In genomic region chr9:64995464-64995863, GRCm38 (mm10) we compare ENCODE assay signal across 9 mouse cellular contexts. TPM values are rescaled to one million over a fixed set of nuclear protein-coding genes. Genes with fewer than 3 reads are reported as not detected.
DNase-seq lines count a peak whose midpoint lies in the region; ATAC-seq and TF ChIP-seq lines count a peak whose summit lies in the region.
"Not testable (repeated sequence)": the region's sequence is repeated elsewhere in the genome, so short reads cannot be mapped to it uniquely, and the experiment has no call there.
"Had no signal": no experiment of that assay in that cellular context is flagged by ENCODE, and none has a peak within 500 bp of the region (broad histone marks: within the 10 kb centered on the region; RNA-seq: fewer than 3 reads in every experiment).

No protein-coding gene starts in this region.

- not testable (repeated sequence) for H3K4me3 ChIP-seq in hindbrain, postnatal 0 days (ENCODE audit: low read length); layer of hippocampus, adult 2 months; lung, postnatal 0 days (ENCODE audit: low read depth, low read length)

- peaks cover 38% of the 10 kb centered on the region for H3K36me3 ChIP-seq in hindbrain, postnatal 0 days (ENCODE audit: insufficient read depth, low read length)
- peaks cover 28% of the 10 kb centered on the region; the same call in 1 of the 2 replicates for H3K36me3 ChIP-seq in lung, postnatal 0 days (ENCODE audit: insufficient read depth, low read length)

- H3K4me2 ChIP-seq in hindbrain, postnatal 0 days (ENCODE audit: low read depth, low read length); lung, postnatal 0 days (replicated peaks; ENCODE audit: low read depth, low read length): not testable (repeated sequence)

- 100% methylated on average over 1 of the region's 1 CpGs for WGBS in hindbrain, postnatal 0 days
- WGBS in lung, postnatal 0 days, result 74% methylated on average over 1 of the region's 1 CpGs

- H3K4me1 ChIP-seq in hindbrain, postnatal 0 days (ENCODE audit: insufficient read depth, low read length); lung, postnatal 0 days (ENCODE audit: insufficient read depth, low read depth, low read length): not testable (repeated sequence)

- peak; percentile 30; the same call in 1 of the 2 replicates for TF ChIP-seq CTCF in hindbrain, postnatal 0 days (IDR thresholded peaks at IDR 0.05; ENCODE audit: low read depth)
- TF ChIP-seq CTCF in layer of hippocampus, adult 2 months (conservative IDR thresholded peaks at IDR 0.05), result peak; percentile 69
- peak; percentile 16; the same call in 1 of the 2 replicates for TF ChIP-seq CTCF in lung, postnatal 0 days (IDR thresholded peaks at IDR 0.05)

- not testable (repeated sequence) for H3K9ac ChIP-seq in hindbrain, postnatal 0 days (replicated peaks; ENCODE audit: low read length); lung, postnatal 0 days (replicated peaks; ENCODE audit: low read depth)

- not testable (repeated sequence) for TF ChIP-seq EP300 in lung, postnatal 0 days (IDR thresholded peaks at IDR 0.05)

- H3K27me3 ChIP-seq in hindbrain, postnatal 0 days (ENCODE audit: insufficient read depth, low read length); lung, postnatal 0 days (replicated peaks; ENCODE audit: insufficient read depth, low read length): not testable (repeated sequence)

- DNase-seq in NIH3T3 (ENCODE audit: low read depth), result peak; percentile 11
- DNase-seq in heart, adult 11 months, result peak; percentile 76
- not testable (repeated sequence) for DNase-seq in hindbrain, postnatal 0 days (ENCODE audit: low spot score); layer of hippocampus, adult 2 months (ENCODE audit: low spot score in 2 of 2); lung, postnatal 0 days (ENCODE audit: low spot score)

- ATAC-seq in hindbrain, postnatal 0 days; lung, postnatal 0 days: not testable (repeated sequence)

- not testable (repeated sequence) for H3K27ac ChIP-seq in hindbrain, postnatal 0 days; layer of hippocampus, adult 2 months; lung, postnatal 0 days (ENCODE audit: low read length)

- not testable (repeated sequence) for H3K9me3 ChIP-seq in hindbrain, postnatal 0 days (ENCODE audit: low read length); lung, postnatal 0 days (ENCODE audit: low read length)

RNA-seq across cellular contexts. Expression of gene Hacd3, which starts 26.0 kb away (rescaled TPM):
- 191 and 204 TPM in 2 replicates for total RNA-seq in hindbrain, postnatal 0 days (2014; rRNA removed)
- polyA plus RNA-seq in hindbrain, postnatal 0 days (2015; fragmentation: Nextera tagmentation; extraction: Ambion mirVana), result 193 and 205 TPM in 2 replicates
- total RNA-seq in layer of hippocampus, adult 2 months (2021), result 100 to 1,000 TPM; 149 to 156 TPM
- polyA plus RNA-seq in lung, postnatal 0 days (2015; fragmentation: Nextera tagmentation; extraction: Ambion mirVana), result 88.4 and 100 TPM in 2 replicates

RNA-seq across cellular contexts. Expression of gene Ints14, which starts 34.8 kb away (rescaled TPM):
- total RNA-seq in hindbrain, postnatal 0 days (2014; rRNA removed), result 28.8 and 30.6 TPM in 2 replicates
- 30.0 and 30.4 TPM in 2 replicates for polyA plus RNA-seq in hindbrain, postnatal 0 days (2015; fragmentation: Nextera tagmentation; extraction: Ambion mirVana)
- 10 to 100 TPM; 19.9 to 20.2 TPM for total RNA-seq in layer of hippocampus, adult 2 months (2021)
- 25.5 and 25.6 TPM in 2 replicates for polyA plus RNA-seq in lung, postnatal 0 days (2015; fragmentation: Nextera tagmentation; extraction: Ambion mirVana)

RNA-seq across cellular contexts. Expression of gene Dpp8, which starts 36.8 kb away (rescaled TPM):
- total RNA-seq in hindbrain, postnatal 0 days (2014; rRNA removed), result 77.2 and 84.1 TPM in 2 replicates
- polyA plus RNA-seq in hindbrain, postnatal 0 days (2015; fragmentation: Nextera tagmentation; extraction: Ambion mirVana), result 26.9 and 27.7 TPM in 2 replicates
- 100 to 1,000 TPM; 162 to 170 TPM for total RNA-seq in layer of hippocampus, adult 2 months (2021)
- polyA plus RNA-seq in lung, postnatal 0 days (2015; fragmentation: Nextera tagmentation; extraction: Ambion mirVana), result 17.2 and 20.1 TPM in 2 replicates

RNA-seq across cellular contexts. Expression of gene Slc24a1, which starts 44.1 kb away (rescaled TPM):
- total RNA-seq in hindbrain, postnatal 0 days (2014; rRNA removed), result 0.31 TPM in 1 of 2 replicates, not detected in the other
- polyA plus RNA-seq in hindbrain, postnatal 0 days (2015; fragmentation: Nextera tagmentation; extraction: Ambion mirVana), result 0.03 and 0.06 TPM in 2 replicates
- total RNA-seq in layer of hippocampus, adult 2 months (2021), result under 1 TPM in 1 of 2 experiments, not detected in 1; 0.10 TPM
- polyA plus RNA-seq in lung, postnatal 0 days (2015; fragmentation: Nextera tagmentation; extraction: Ambion mirVana), result 0.04 TPM in 2 replicates
- total RNA-seq: adrenal gland, adult 2 months; gastrocnemius, postnatal 10 days; granulocyte monocyte progenitor cell, adult 5-6 weeks had no signal
- polyA plus RNA-seq: adrenal gland, adult 2 months; C2C12 had no signal

Comparison
In these comparisons a context has a peak if more than half of its experiments do, and no peak if none do; other contexts are left out.
1. CTCF ChIP-seq: peak in every context shown above with its lines; median percentile 69 in layer of hippocampus, adult 2 months; 30 in hindbrain, postnatal 0 days; 16 in lung, postnatal 0 days.